Mouse (Mus musculus): Measurements from ENCODE around the gene Cmss1. TPM values are rescaled to one million over a fixed set of nuclear protein-coding genes. Genes with fewer than 3 reads are reported as not detected.

The Cmss1 gene
- polyA plus RNA-seq, 1 experiment = 3.6 TPM

DNA sequence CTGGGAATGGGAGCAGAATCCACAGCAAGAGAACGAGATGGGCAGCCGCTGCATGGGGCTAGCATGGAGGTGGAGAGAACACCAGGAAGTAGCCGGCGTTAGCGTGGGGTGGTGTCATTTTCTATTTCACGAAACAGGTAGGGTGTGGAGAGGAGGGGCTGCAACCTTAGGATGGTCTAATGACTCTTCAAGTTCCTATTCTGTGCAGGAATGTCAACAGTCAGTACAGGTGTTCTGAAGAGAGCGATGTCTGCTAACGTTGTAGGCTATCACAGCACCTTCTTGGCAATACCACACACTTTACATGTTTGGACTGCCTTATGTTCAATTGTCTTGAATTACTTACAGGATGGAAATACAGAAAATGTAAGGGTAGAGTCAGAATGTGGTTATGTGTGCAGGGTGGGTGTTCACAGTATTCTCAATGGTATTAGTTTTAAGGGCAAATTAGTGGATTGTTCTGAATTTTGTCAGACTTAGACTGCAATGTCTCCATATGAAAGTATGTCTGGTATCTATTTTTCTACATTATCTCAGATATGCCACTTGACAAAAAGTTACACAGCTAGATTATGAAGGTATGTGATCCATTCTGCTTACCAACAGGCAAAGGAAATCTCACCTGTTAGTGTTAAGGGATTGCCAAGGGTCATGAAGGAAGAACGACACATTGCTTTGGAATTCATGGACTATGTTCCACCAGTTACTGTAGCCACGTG, 311.3 kb downstream of the Cmss1 start:
- no peak for DNase-seq (ENCODE audit: low spot score)

DNA sequence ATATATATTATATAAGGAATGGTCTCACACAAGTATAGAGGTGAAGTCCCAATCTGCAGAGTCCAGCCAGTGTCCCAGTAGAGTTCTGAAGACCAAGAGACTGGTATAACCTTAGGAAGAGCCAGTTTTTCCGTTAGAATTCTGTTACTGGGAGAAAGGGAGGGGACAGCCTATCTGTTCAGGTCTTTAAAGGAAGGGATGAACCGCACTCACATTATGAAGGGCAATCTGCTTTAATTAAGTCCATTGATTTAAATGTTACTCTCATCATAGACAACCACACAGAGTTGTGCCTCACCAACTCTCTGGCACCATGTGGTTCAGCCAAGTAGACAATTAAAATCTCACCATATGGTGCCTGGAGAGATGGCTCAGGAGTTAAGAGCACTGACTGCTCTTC, 313.9 kb downstream of the Cmss1 start, which contains the start of gene Tmem30c:
Tmem30c (minus strand) TSS at position 101 of the 400 bp plus-strand sequence.
- DNase-seq (ENCODE audit: low spot score) = no peak

DNA sequence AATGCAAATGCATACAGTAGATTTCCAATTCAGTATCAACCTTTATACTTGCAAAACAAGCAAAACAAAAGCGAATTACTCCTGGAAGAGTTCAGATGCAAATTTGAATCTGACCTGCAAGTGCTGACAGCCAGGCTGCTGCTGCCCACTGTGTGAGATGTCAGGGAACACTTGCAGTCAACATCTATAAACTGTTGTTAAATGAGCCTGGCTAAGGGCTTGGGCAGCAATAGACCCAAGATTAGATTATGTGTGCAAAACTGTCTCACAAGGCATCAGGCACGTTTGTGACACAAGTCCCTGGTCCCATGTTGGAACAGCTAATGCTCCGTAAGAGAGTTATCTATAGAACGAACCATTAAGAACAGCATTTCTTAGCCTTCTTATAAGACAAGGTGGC, 314.4 kb downstream of the Cmss1 start:
- no peak for DNase-seq (ENCODE audit: low spot score)

DNA sequence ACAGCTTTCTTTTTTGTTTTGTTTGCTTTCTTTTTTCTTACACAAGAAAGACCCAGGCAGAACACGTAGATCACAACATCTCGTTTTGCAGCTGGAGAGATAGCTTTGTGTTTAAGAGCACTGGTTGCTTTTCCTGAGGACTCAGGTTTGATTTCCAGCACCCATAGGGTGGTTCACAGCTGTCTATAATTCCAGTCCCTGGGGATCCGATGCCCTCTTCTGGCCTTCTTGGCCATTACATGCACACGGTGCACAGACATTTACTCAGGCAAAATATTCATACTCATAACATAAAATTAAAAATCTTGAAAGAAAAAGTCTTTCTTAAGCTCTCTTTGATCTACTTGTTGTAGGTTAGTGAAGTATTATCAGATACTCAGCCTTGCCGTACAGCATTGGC, 315.0 kb downstream of the Cmss1 start:
- DNase-seq (ENCODE audit: low spot score) = no peak

DNA sequence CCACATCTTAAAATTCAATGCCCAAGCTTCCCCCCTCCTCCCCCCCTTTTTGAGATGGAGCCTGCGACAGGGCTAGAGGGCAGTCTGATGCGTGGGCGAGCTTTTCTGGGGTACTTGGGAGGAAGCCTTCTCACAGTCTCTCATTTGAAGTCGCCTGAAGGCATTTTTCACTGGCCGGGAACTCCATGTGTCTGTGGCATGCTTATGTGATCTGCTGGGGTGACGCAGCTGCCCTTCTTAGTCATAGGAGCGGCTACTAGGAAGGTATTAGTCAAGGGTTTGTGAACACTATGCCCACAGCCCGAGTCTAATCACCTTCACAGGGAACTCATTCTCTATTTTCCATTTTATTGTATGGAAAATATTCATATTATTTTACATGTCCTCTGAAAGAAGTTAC, 325.2 kb downstream of the Cmss1 start:
- DNase-seq (ENCODE audit: low spot score) = no peak

DNA sequence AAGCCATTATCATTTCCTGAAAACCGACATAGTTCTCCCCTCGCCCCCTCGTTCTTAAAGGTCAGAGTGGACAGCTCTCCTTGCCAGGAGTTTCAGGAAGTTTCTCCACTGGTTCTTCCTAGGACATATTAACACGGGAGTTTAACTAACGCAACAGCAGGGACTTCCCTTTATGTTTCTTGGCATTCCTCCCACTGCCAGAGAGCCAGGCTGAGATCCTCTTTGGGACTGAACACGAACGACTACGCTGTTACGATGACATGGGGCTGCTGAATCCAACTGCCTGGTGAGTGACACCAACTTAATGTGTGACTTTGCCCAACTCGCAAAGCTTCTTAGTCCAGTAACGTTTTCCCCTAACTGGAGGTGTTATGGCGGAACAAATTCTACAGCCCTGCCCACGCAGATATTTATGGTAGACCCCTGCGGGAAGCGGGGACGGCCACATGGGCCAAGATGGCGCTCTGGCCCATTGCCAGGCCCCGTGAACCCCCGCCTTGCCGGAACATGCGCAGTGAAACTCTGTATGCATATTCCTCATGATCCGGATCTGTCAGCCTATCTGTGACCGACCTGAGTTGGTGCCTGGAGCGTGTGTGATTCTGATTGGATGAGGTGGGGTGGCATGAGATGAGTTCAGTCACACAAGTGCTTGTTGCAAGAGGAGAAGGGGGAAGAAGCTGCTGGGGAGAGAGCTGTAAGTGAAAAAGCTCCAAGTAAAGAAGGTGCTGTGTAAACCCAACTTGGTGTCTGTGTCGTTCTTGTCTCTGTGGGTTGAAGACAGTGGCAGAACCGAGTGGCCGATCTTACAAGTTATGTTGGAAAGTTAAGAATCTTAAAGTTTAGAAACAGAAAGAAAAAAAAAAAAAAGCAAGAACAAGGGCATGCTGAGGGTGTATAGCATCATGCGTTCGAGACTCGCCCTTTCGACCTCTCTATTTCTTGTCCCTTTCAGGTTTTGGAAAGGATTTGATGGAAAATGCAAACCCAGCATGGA, 326.1 kb downstream of the Cmss1 start:
- DNase-seq (ENCODE audit: low spot score) = no peak

DNA sequence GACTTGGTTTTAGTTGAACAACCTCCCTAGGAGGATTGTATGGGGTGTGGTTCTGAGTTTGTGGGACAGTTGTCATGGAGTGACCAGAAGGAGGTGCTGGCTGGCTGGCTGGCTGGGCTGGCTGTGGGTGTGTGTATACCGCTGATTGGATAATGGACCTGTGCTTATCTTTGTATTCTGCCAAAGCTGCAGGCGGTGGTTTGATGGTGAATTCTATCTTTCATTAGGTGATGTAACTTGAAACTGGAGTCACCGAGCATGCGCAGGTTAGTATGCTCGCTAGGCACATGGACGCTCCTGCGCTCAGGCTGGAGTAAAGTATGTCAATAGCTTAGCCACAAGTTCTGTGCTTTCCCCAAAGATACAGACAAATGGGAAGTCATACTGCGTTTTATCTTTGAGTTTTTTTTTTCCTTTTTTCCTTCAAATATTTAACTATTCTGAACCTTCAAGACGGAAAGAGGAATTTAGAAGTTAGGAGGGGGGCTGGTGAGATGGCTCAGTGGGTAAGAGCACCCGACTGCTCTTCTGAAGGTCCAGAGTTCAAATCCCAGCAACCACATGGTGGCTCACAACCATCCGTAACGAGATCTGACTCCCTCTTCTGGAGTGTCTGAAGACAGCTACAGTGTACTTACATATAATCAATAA, 327.6 kb downstream of the Cmss1 start:
- DNase-seq (ENCODE audit: low spot score) = no peak

DNA sequence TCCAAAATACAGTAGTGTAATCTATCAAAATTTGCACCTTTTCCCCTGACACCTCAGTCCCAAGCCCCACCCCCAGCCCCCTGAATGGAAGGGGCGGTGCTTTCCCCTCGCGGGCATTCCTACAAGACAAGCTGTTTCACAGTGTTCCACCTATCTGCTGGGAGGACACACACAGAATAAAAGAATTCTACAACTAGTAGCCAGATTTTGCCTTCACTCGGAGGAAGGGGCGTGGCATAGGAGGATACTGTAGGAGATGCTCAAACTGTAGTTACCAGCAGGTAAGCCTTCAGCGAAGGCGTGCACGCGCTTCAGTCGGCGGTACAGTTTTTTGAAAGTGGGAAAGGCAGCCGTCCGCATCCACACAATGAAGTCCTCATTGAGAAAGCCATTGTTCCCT, 336.9 kb downstream of the Cmss1 start:
- no peak for DNase-seq (ENCODE audit: low spot score)

DNA sequence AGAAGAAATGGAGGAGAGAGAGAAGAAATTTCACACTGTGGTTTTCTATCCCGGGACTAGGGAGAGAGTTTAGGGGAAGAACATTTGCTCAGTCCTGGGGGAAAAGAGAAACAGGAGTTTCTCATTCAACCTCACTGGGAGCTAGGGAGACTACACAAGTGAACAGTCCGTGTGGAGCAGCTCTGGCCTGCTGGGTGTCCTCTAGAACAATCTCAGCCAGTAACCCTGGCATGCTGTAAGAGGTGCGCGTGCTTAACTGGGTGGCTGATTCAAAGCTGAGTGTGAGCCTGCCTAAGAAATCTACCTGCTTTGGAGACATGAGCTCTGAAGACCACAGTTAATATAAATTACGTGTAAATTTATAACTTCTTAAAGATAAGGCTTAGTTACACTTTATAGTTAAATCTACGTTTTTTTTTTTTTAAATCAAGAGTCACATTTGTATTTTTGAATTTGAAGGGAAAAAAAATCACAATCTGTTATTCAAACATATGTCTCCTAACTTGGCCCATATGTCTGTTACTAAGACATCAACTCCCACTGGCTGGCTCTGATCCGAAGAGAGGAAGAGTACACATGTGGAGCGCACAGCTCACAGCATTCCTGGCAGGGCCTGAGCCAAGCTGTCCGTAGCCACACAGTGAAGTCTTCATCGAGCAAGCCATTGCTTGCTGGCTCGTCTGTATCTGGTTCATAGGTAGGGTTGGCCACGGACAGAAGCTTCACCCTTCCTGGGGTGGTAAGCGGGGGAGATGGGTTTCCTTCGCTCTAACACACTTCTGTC, 338.4 kb downstream of the Cmss1 start:
- no peak for DNase-seq (ENCODE audit: low spot score)

DNA sequence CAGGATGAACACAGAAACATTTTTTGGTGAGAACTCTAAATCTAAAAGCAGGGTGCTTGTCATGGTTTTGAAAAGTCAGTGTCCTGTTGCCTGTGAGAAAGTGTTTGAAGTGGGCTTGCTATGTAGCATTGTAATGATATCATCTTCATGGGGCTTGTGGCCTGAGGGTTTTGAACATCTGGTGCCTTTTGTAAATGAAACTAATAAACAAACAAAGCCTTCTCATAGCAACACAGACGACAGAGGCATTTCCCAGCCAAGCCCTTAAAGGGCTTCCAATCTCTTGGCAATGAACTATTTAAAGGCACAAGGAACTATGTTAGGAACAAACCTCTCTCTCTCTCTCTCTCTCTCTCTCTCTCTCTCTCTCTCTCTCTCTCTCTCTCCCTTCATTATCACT, 339.6 kb downstream of the Cmss1 start:
- DNase-seq (ENCODE audit: low spot score) = no peak

DNA sequence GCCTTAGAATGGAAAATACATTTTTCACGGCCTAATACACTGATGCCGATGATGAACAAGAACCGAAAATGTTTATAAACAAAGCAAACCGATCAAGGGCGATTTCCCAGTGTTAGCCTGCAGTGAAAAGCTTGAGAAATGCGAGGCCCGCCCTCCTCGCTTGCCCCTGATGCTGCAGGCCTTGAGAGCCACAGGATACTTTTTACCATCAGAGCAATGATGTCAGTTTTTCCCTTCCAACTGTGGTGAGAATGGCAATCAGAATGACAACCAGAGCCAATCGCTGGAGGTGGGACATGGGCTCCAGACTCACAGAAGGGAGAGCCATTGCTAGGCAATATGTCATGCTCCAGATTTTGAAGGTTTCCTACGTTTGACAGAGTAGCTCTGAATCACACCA, 346.5 kb downstream of the Cmss1 start:
- no peak for DNase-seq (ENCODE audit: low spot score)

DNA sequence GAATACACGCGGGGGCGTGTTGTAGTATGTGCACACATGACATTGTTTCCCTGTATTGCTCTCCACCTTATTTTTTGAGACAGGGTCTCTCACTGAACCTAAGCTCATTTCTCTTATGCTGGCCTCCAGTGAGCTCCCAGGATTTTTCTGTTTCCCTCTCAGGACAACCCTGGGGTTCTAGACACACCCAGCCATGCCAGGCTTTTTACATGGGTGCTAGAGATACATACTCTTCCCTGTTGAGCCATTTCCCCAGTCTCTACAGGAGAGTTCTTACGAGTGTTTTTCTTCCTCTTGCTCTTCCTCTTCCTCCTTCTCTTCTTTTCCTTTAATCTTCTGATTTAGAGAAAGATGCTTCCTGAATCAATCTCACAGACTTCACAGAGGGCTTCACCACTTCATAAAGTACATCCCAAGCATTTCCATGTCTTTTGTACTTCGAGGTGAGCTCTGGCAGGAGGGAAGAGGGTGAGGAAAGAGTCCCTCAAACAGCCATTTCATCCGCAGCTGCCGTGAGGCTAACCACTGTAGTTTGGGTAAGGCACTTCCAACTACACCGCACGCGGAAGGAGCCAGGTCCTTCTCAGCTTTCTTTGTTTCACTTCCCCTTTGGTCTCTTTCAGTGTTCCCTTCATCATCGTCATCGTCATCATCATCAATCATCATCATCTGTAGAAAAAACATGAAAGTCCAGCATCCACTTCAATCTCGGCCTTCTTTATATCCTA, 347.1 kb downstream of the Cmss1 start:
- DNase-seq (ENCODE audit: low spot score) = no peak

Other genes with a start within 250 kb of the Cmss1 start
- 25.9 and 26.2 TPM in 2 replicates for gene Col8a1, start 147.9 kb upstream of the Cmss1 start, polyA plus RNA-seq (2012; rRNA removed)

Data from urinary bladder, adult 2 months (tissue).